9 mouse cellular contexts compared by ENCODE assay signal in the genomic region with DNA sequence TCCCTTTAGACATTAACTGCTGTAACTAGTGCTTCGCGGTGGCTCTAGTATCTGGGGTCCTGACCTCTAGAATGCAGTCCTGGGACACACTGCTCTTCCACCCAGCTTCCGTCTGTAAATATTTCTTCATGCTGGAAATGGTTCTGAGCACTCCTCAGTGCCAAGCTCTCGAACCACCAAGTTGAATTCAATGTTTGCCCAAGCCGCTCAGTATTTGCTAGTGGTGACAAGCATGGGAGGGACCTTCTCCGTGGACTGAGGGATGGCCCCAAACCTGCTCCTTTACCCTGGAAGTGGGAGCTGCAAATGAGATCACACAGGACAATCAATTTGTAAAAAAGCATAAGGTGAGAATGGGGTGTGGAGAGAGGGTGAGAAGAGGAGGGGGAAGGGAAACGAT.
DNase-seq lines count a peak whose midpoint lies in the region; ATAC-seq and TF ChIP-seq lines count a peak whose summit lies in the region.
"Had no signal": no experiment of that assay in that cellular context is flagged by ENCODE, and none has a peak within 500 bp of the region (broad histone marks: within the 10 kb centered on the region; RNA-seq: fewer than 3 reads in every experiment).

No protein-coding gene starts in this region.

- TF ChIP-seq CTCF in midbrain, postnatal 0 days (IDR thresholded peaks at IDR 0.05): no peak

- H3K27ac ChIP-seq in heart, embryonic 10.5 days: peak overlapping the region; percentile 89
- H3K27ac ChIP-seq in embryonic facial prominence, embryonic 14.5 days (replicated peaks; ENCODE audit: low read depth, low read length): peak overlapping the region; percentile 77
- H3K27ac ChIP-seq in limb, embryonic 14.5 days (replicated peaks; ENCODE audit: low read depth, low read length): peak overlapping the region; percentile 59
- no peak overlapping the region for H3K27ac ChIP-seq in midbrain, postnatal 0 days (ENCODE audit: low read depth, low read length)

- no peaks in the 10 kb centered on the region for H3K9me3 ChIP-seq in heart, embryonic 10.5 days
- no peaks in the 10 kb centered on the region for H3K9me3 ChIP-seq in embryonic facial prominence, embryonic 14.5 days (ENCODE audit: control insufficient read depth, low read length)
- H3K9me3 ChIP-seq in limb, embryonic 14.5 days (ENCODE audit: control insufficient read depth, low read length): no peaks in the 10 kb centered on the region
- H3K9me3 ChIP-seq in midbrain, postnatal 0 days (ENCODE audit: low read length): no peaks in the 10 kb centered on the region

- peak; percentile 2; the same call in 1 of the 2 replicates for ATAC-seq in embryonic facial prominence, embryonic 14.5 days (ENCODE audit: low read depth)
- ATAC-seq in limb, embryonic 14.5 days (ENCODE audit: low FRiP score, low read depth): no peak
- ATAC-seq in midbrain, postnatal 0 days (ENCODE audit: low FRiP score): 0 out of 2 replicates have a peak, but pooled peaks have one; percentile 14

- no peak for TF ChIP-seq POLR2A in limb, embryonic 14.5 days (IDR thresholded peaks at IDR 0.05; ENCODE audit: borderline replicate concordance, extremely low read depth, insufficient read depth, insufficient read length)

- 52% methylated on average over 7 of the region's 7 CpGs for WGBS in heart, embryonic 10.5 days
- WGBS in embryonic facial prominence, embryonic 14.5 days: 79% methylated on average over 7 of the region's 7 CpGs
- WGBS in limb, embryonic 14.5 days: 68% methylated on average over 7 of the region's 7 CpGs
- 87% methylated on average over 7 of the region's 7 CpGs for WGBS in midbrain, postnatal 0 days

- H3K36me3 ChIP-seq in heart, embryonic 10.5 days: no peaks in the 10 kb centered on the region
- H3K36me3 ChIP-seq in embryonic facial prominence, embryonic 14.5 days (ENCODE audit: control insufficient read depth, insufficient read depth, low read length): no peaks in the 10 kb centered on the region
- no peaks in the 10 kb centered on the region for H3K36me3 ChIP-seq in limb, embryonic 14.5 days (ENCODE audit: control insufficient read depth, insufficient read depth, low read length)
- H3K36me3 ChIP-seq in midbrain, postnatal 0 days (ENCODE audit: insufficient read depth, low read length): no peaks in the 10 kb centered on the region

- H3K4me1 ChIP-seq in heart, embryonic 10.5 days: peaks cover 33% of the 10 kb centered on the region
- peaks cover 4% of the 10 kb centered on the region for H3K4me1 ChIP-seq in embryonic facial prominence, embryonic 14.5 days (ENCODE audit: control insufficient read depth, insufficient read depth, low read length)
- H3K4me1 ChIP-seq in limb, embryonic 14.5 days (ENCODE audit: control insufficient read depth, insufficient read depth, low read length): 0 out of 2 replicates have a peak, but pooled peaks cover 3% of the 10 kb centered on the region
- no peaks in the 10 kb centered on the region for H3K4me1 ChIP-seq in midbrain, postnatal 0 days (ENCODE audit: insufficient read depth, low read length)

- H3K4me3 ChIP-seq in heart, embryonic 10.5 days: peak overlapping the region; percentile 27; the same call in 1 of the 2 replicates
- peak overlapping the region; percentile 7; the same call in 1 of the 2 replicates for H3K4me3 ChIP-seq in embryonic facial prominence, embryonic 14.5 days (ENCODE audit: low read depth, low read length)
- no peak overlapping the region for H3K4me3 ChIP-seq in limb, embryonic 14.5 days (replicated peaks; ENCODE audit: low read length)
- H3K4me3 ChIP-seq in midbrain, postnatal 0 days (ENCODE audit: low read depth, low read length): no peak overlapping the region
- H3K4me3 ChIP-seq: erythroblast, embryonic 14.5 days had no signal

- H3K9ac ChIP-seq in embryonic facial prominence, embryonic 14.5 days (ENCODE audit: low read depth, low read length): peak overlapping the region; percentile 55
- H3K9ac ChIP-seq in limb, embryonic 14.5 days (ENCODE audit: low read depth, low read length, severe bottlenecking): peak overlapping the region; percentile 54
- no peak overlapping the region for H3K9ac ChIP-seq in midbrain, postnatal 0 days (replicated peaks; ENCODE audit: low read length, poor library complexity, severe bottlenecking)

- H3K27me3 ChIP-seq in heart, embryonic 10.5 days (ENCODE audit: insufficient read depth, poor library complexity, severe bottlenecking): no peaks in the 10 kb centered on the region
- H3K27me3 ChIP-seq in embryonic facial prominence, embryonic 14.5 days (replicated peaks; ENCODE audit: control insufficient read depth, insufficient read depth, low read length): no peaks in the 10 kb centered on the region
- no peaks in the 10 kb centered on the region for H3K27me3 ChIP-seq in limb, embryonic 14.5 days (ENCODE audit: control insufficient read depth, insufficient read depth, low read length)
- H3K27me3 ChIP-seq in midbrain, postnatal 0 days (ENCODE audit: insufficient read depth, low read length): no peaks in the 10 kb centered on the region

- DNase-seq in heart, embryonic 10.5 days (ENCODE audit: low spot score): no peak
- DNase-seq in heart, postnatal 4 days: no peak
- DNase-seq in embryonic facial prominence, embryonic 14.5 days (ENCODE audit: low spot score): no peak
- no peak for DNase-seq in limb, embryonic 14.5 days (ENCODE audit: low spot score)
- no peak for DNase-seq in midbrain, postnatal 0 days (ENCODE audit: low spot score)
- DNase-seq in layer of hippocampus, adult 11-12 months (ENCODE audit: low spot score): no peak
- DNase-seq in layer of hippocampus, adult 9-11 months: no peak
- DNase-seq in adrenal gland, adult (ENCODE audit: inconsistent age in 2 of 2, low spot score in 1 of 2): no peak

- peak overlapping the region; percentile 53 for H3K4me2 ChIP-seq in embryonic facial prominence, embryonic 14.5 days (ENCODE audit: low read depth, low read length)
- H3K4me2 ChIP-seq in limb, embryonic 14.5 days (replicated peaks; ENCODE audit: low read depth, low read length, severe bottlenecking): peak overlapping the region; percentile 42
- H3K4me2 ChIP-seq in midbrain, postnatal 0 days (ENCODE audit: low read depth, low read length, poor library complexity, severe bottlenecking): peak overlapping the region; percentile 38

Comparison
In these comparisons a context has a peak if more than half of its experiments do, and no peak if none do; other contexts are left out.
1. H3K4me3 ChIP-seq: peak in heart, embryonic 10.5 days (single experiment) and embryonic facial prominence, embryonic 14.5 days (single experiment); none in limb, embryonic 14.5 days (single experiment) and midbrain, postnatal 0 days (single experiment).
2. Peak in every context shown above with its lines, with median percentiles within 50 percentile points of each other: H3K4me2 ChIP-seq.